Mouse (Mus musculus): ENCODE data around the gene Kndc1. TPM values are rescaled to one million over a fixed set of nuclear protein-coding genes. Genes with fewer than 3 reads are reported as not detected.

Kndc1 gene
- polyA plus RNA-seq, 1 experiment from 2014 or later, result 0.15 TPM

DNA sequence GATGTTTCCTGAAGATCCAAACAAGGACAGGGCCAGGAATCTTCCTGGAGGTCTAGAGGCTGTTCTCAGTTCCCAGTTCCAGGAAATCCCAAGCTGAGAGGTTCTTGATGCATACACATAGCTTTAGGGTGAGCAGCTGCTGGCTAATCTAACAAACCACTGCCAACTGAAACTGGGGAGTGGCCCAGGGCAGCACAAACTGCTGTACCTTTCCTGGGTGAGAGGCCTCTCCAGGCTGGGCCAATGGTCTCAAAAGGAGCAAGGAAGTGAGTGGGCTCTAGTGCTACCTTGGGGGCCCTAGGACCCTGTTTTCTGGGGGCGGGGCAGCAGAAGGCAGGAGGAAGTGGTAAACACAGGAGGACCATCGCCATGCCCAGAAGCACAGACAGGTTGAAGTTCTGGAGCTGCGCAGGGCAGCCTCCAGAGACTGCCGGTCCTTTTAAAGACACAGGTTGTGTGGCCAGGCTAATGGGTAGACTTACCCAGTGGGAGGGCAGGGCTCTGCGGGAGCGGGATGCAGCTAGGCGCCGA lies 96.4 kb downstream of the Kndc1 start:
- Histone ChIP-seq H3K4me1 (replicated peaks) (no peaks in the 10 kb centered on the region), H3K27ac (no peak overlapping the region), H3K4me2 (no peak overlapping the region), H3K4me3 (replicated peaks) (no peak overlapping the region), H3K27me3 (no peaks in the 10 kb centered on the region), H3K9ac (replicated peaks) (no peak overlapping the region), H3K9me3 (no peaks in the 10 kb centered on the region), H3K36me3 (peaks cover 25% of the 10 kb centered on the region)
- WGBS, result 72% methylated on average over 8 of the region's 8 CpGs
- no peak for ATAC-seq (ENCODE audit: insufficient number of reproducible peaks, insufficient read depth, low FRiP score, low TSS enrichment, low read depth)

MicroRNAs encoded within 50 kb of the gene (microRNA counts, 519-probe panel; counts per million panel counts)
- microRNA mmu-miR-202-3p (not detected), microRNA mmu-miR-202-5p (not detected)

Small RNA genes lying within 50 kb of the gene (microRNA-seq; reads per million reads assigned to microRNA genes)
- not detected for gene Mir202
- 1.6 reads per million for gene Mir7062
- not detected for gene mmu-mir-7686

Other genes with a start within 250 kb of the Kndc1 start
- gene Cfap46, start 210.9 kb upstream of the Kndc1 start, polyA plus RNA-seq (2016; fragmentation: Nextera tagmentation; extraction: Ambion mirVana), result 0.29 and 0.60 TPM in 2 replicates
- gene Adgra1, start 60.5 kb upstream of the Kndc1 start, polyA plus RNA-seq (2016; fragmentation: Nextera tagmentation; extraction: Ambion mirVana), result not detected in 2 replicates
- 0.23 and 0.34 TPM in 2 replicates for gene Utf1, start 49.1 kb downstream of the Kndc1 start, polyA plus RNA-seq (2016; fragmentation: Nextera tagmentation; extraction: Ambion mirVana)
- 0.31 and 0.51 TPM in 2 replicates for gene 6430531B16Rik, start 84.1 kb downstream of the Kndc1 start, polyA plus RNA-seq (2016; fragmentation: Nextera tagmentation; extraction: Ambion mirVana)
- gene Adam8, start 97.9 kb downstream of the Kndc1 start, polyA plus RNA-seq (2016; fragmentation: Nextera tagmentation; extraction: Ambion mirVana), result 2.1 and 2.7 TPM in 2 replicates
- 41.4 and 43.0 TPM in 2 replicates for gene Zfp511, start 141.7 kb downstream of the Kndc1 start, polyA plus RNA-seq (2016; fragmentation: Nextera tagmentation; extraction: Ambion mirVana)
- 82.3 and 82.8 TPM in 2 replicates for gene Tubgcp2, start 142.0 kb downstream of the Kndc1 start, polyA plus RNA-seq (2016; fragmentation: Nextera tagmentation; extraction: Ambion mirVana)
- gene Msx3, start 154.4 kb downstream of the Kndc1 start, polyA plus RNA-seq (2016; fragmentation: Nextera tagmentation; extraction: Ambion mirVana), result 0.10 TPM in 1 of 2 replicates, not detected in the other
- 1.8 and 2.5 TPM in 2 replicates for gene Caly, start 187.9 kb downstream of the Kndc1 start, polyA plus RNA-seq (2016; fragmentation: Nextera tagmentation; extraction: Ambion mirVana)
- gene Prap1, start 198.7 kb downstream of the Kndc1 start, polyA plus RNA-seq (2016; fragmentation: Nextera tagmentation; extraction: Ambion mirVana), result not detected in 2 replicates
- 21.3 and 21.8 TPM in 2 replicates for gene Fuom, start 207.7 kb downstream of the Kndc1 start, polyA plus RNA-seq (2016; fragmentation: Nextera tagmentation; extraction: Ambion mirVana)
- 15.5 and 20.4 TPM in 2 replicates for gene Paox, start 221.1 kb downstream of the Kndc1 start, polyA plus RNA-seq (2016; fragmentation: Nextera tagmentation; extraction: Ambion mirVana)
- 166 and 175 TPM in 2 replicates for gene Echs1, start 221.8 kb downstream of the Kndc1 start, polyA plus RNA-seq (2016; fragmentation: Nextera tagmentation; extraction: Ambion mirVana)
- 20.2 and 22.6 TPM in 2 replicates for gene Mtg1, start 242.9 kb downstream of the Kndc1 start, polyA plus RNA-seq (2016; fragmentation: Nextera tagmentation; extraction: Ambion mirVana)